Mouse (Mus musculus) right cerebral cortex, postnatal 10 days (tissue): ENCODE results near the gene Cyth1.
A peak's percentile ranks its signal among the peaks of the same experiment; 100 is the strongest.

Experiments used
- DNase-seq, 2 experiments: peaks; one replicate each; pipeline ENCODE4 v3.0.0; 2021; ENCODE audit warnings: low spot score in 2 of 2

The Cyth1 gene

GRCm38 (mm10) chr11:118223416-118224067 is 24.9 kb downstream of the Cyth1 start:
- DNase-seq: no peak

GRCm38 (mm10) chr11:118222917-118223316 is 25.5 kb downstream of the Cyth1 start:
- no peak for DNase-seq

- DNase-seq: no peak
These were observed 26.0 kb downstream of the Cyth1 start for GRCm38 (mm10) chr11:118222351-118222885.

DNA sequence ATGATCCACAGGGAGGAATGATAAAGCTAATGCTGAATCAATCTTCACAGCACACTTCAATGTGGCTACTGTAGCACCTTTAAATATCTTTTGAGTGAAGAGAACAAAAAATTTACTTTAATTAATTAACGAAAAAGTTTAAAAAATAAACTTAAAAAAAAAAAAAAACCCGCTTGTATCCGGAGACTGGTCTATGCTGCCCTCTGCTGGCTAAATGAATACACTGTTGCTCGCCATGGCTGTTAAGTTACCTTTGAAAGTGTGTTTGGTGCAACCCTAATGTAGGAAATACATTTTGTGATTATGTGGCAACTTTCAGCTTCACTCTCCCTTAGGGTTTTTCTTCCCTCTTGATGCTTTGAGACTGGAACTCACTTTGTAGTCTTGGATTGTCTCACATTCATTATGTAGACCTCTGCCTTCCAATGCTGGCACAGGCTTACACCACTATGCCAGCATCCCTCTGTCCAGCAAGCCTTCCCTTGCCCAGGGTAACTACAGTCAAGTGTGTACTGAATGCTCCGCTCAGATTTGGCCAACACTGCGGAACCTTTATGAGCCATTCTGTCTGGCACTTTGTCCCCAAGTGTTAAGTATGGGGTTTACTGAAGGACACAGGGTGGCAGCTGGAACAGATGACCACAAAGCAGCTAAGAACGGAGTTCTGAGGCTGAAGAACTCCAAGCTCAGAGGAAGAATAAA is 27.7 kb downstream of the Cyth1 start:
- peak in 1 of 2 experiments; percentile 69 for DNase-seq

- DNase-seq: no peak
These were observed 29.3 kb downstream of the Cyth1 start for GRCm38 (mm10) chr11:118219066-118219465.

DNA sequence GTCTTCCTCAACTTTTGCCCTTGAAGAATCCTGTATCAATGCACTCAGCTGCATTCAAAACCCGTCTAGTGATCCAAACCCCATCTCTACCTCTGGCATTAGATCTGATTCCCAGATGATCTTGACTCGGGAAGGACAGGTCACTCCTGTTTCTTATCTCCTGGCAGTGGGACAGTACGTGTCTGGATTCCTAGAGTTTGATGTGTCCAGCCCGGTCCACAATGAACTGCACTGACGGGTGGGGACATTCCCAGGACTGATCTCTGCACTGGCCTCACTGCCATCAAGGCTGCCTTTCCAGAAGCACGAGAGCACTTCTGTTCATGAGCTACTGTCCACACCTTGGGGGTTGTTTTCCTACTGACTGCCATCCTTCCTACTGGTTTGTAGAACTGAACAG is 31.9 kb downstream of the Cyth1 start:
- no peak for DNase-seq

- DNase-seq: no peak
These were observed 32.4 kb downstream of the Cyth1 start for GRCm38 (mm10) chr11:118215928-118216458.

- no peak for DNase-seq
These were observed 35.7 kb downstream of the Cyth1 start for GRCm38 (mm10) chr11:118212636-118213112.

DNA sequence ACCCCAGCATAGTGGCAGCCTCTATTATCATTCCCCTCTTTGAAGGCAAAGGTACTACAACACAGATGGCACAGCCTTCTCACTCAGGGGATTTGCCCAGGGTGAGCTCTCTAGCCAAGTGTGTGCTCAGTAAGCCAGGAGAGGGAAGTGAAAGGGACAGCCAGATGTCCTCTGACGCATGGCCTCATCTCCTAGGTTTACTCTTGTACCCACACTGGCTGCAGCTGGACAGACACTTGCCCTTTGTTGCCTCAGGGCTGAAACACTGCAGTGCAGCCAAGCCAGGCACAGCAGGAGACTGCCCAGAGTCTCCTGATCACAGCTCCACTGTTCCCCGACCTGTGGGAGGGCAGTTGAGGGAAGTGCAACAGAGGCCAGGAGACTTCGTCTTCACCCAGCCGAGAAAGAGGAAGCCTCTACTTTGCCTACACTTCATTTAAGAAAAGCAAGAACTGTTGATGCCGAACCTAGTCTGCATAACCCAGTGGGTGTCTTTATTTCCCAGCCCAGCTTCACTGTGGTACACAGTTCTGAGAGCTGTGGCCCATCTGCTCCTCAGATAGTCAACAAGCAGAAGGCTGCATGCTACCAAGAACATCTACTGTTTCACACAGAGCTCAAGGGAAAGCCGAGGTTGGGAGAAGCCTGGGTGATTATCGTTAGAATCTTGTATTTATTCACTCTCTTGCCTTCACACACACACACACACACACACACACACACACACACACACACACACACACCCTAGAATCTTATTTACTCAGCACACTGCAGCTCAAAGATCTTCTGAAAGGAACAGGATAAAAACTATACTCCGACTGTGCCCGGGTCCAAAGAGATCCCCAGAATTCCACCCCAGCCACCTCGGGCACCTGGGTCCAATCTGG is 36.4 kb downstream of the Cyth1 start:
- peak; percentile 61 to 80 for DNase-seq

GRCm38 (mm10) chr11:118210962-118211361 is 37.4 kb downstream of the Cyth1 start:
- no peak for DNase-seq

GRCm38 (mm10) chr11:118210116-118210515 is 38.3 kb downstream of the Cyth1 start:
- peak; percentile 65 to 87 for DNase-seq

GRCm38 (mm10) chr11:118209376-118209775 is 39.0 kb downstream of the Cyth1 start:
- no peak for DNase-seq

- DNase-seq: no peak
These were observed 39.6 kb downstream of the Cyth1 start for GRCm38 (mm10) chr11:118208672-118209272.

DNA sequence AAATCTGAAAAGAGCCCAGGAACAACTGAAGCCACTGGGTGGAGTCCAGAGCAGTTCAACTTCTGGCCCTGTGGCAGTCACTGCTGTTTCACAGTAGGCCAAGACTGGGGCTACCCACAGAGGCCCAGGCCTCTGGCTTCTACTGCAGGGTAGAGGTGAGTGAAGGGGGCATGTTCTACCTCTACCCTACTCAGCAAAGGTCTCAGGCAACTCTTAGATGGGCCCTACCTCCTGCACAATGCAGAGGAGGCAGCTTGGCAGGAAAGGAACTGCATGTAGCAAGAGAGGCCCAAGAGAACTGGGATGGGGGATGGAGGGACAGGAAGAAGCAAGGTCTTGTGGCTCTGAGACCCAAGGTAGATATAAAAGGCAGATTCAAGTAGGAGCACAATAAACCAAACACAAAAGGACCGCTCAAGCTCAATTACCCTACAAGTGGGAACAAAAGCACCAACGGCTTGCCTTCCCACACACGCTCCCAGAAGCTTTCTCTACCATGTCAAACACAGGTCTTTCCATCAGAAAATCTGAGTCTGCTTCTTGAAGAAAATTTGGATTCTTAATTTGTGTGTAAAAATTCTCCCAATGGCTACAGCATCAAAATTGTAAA is 40.9 kb downstream of the Cyth1 start:
- DNase-seq: no peak

- DNase-seq: no peak
These were observed 42.1 kb downstream of the Cyth1 start for GRCm38 (mm10) chr11:118206267-118206666.

DNA sequence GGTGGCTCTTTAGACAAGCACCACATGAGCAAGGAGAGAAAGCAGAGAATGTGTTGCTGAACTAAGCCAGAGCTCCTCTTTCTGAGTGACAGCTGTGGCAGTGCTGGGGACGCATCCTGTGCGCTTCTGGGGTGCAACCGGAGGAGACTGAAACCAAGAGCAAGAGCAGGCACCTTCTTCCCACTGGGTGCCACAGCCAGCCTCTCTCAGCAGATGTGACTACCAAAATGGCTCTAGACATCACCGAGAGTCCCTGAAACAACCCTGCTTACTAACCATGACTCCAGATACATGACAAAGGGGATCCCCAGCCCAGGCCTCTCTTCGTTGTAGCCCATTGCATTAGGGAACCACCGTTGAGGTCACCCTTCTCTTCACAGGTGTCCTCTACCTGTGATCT is 44.9 kb downstream of the Cyth1 start:
- no peak for DNase-seq

GRCm38 (mm10) chr11:118202410-118203233 is 45.8 kb downstream of the Cyth1 start:
- peak; percentile 89 to 93 for DNase-seq

GRCm38 (mm10) chr11:118201833-118202409 is 46.5 kb downstream of the Cyth1 start:
- no peak for DNase-seq
